Mouse (Mus musculus) lung, embryonic 14.5 days (tissue): Measurements from ENCODE around the gene Scand1. TPM values are rescaled to one million over a fixed set of nuclear protein-coding genes. Genes with fewer than 3 reads are reported as not detected.

Experiments
- ATAC-seq: fragments of 200-750 bp; cut with Nextera tagmentation; 2 replicates; pipeline ENCODE4 v1.8.0; 2017; ENCODE audit warnings: mild to moderate bottlenecking, moderate TSS enrichment, moderate library complexity; ENCODE audit not compliant: insufficient read depth
- DNase-seq: peaks from one replicate; pipeline ENCODE4 v3.0.0-alpha.2; 2015
- H3K27ac ChIP-seq: fragments of 300-500 bp; sonication (generic); 2 replicates; pipeline ENCODE4 v1.5.1; 2014; ENCODE audit warnings: low read depth, mild to moderate bottlenecking, moderate library complexity
- H3K27me3 ChIP-seq: fragments of 300-500 bp; sonication (generic); 2 replicates; pipeline ENCODE4 v1.6.1; 2014; ENCODE audit warnings: low read length, control low read depth; ENCODE audit not compliant: insufficient read depth
- H3K36me3 ChIP-seq: fragments of 300-500 bp; sonication (generic); 2 replicates; pipeline ENCODE4 v1.6.1; 2014; ENCODE audit warnings: control low read depth; ENCODE audit not compliant: insufficient read depth
- H3K4me1 ChIP-seq: fragments of 300-500 bp; sonication (generic); 2 replicates; pipeline ENCODE4 v1.6.1; 2014; ENCODE audit warnings: antibody characterized with exemption, control low read depth; ENCODE audit not compliant: insufficient read depth
- H3K4me2 ChIP-seq: fragments of 300-500 bp; sonication (generic); 2 replicates; pipeline ENCODE4 v1.6.1; 2014; ENCODE audit warnings: mild to moderate bottlenecking
- H3K4me3 ChIP-seq: fragments of 300-500 bp; sonication (generic); 2 replicates; pipeline ENCODE4 v1.5.1; 2014; ENCODE audit warnings: low read depth, low read length
- H3K9ac ChIP-seq: fragments of 300-500 bp; sonication (generic); 2 replicates; pipeline ENCODE4 v1.6.1; 2014
- H3K9me3 ChIP-seq: fragments of 300-500 bp; sonication (generic); 2 replicates; pipeline ENCODE4 v1.6.1; 2016; ENCODE audit warnings: low read depth, low read length, control low read depth
- CTCF ChIP-seq: IDR thresholded peaks from 2 replicates; pipeline ENCODE4 v1.5.1; 2016; ENCODE audit warnings: antibody characterized with exemption, low read depth
- WGBS: fragments of 180-500 bp; shearing (Covaris S2); extraction: QIAGEN DNeasy Blood & Tissue Kit; methylation state at CpG from one replicate; pipeline ENCODE4 v1.1.7; 2014; 5-methylcytosine and 5-hydroxymethylcytosine counted together
- polyA plus RNA-seq: library from polyadenylated mRNA; unstranded; fragments of >200 nt; fragmentation: Nextera tagmentation; extraction: Ambion mirVana; gene quantifications from 2 replicates; pipeline ENCODE4 v1.2.1, GENCODE M21; 2014

Scand1 gene
- polyA plus RNA-seq, 1 experiment from 2014 or later, result 61.0 TPM

GRCm38 (mm10) chr2:156344775-156345532 lies 32.5 kb upstream of the Scand1 start:
- Histone ChIP-seq H3K4me1 (no peaks in the 10 kb centered on the region), H3K4me3 (no peak overlapping the region), H3K36me3 (no peaks in the 10 kb centered on the region), H3K9me3 (no peaks in the 10 kb centered on the region), H3K9ac (no peak overlapping the region), H3K4me2 (no peak overlapping the region), H3K27ac (no peak overlapping the region), H3K27me3 (no peaks in the 10 kb centered on the region)
- 49% methylated on average over 12 of the region's 12 CpGs for WGBS
- TF ChIP-seq CTCF, result peak; percentile 39
- ATAC-seq, result no peak
- peak; percentile 55 for DNase-seq

- Histone ChIP-seq H3K4me2 (no peak overlapping the region), H3K36me3 (no peaks in the 10 kb centered on the region), H3K9me3 (no peaks in the 10 kb centered on the region), H3K4me3 (no peak overlapping the region), H3K4me1 (no peaks in the 10 kb centered on the region), H3K27ac (no peak overlapping the region), H3K27me3 (no peaks in the 10 kb centered on the region), H3K9ac (no peak overlapping the region)
- ATAC-seq (no peak), DNase-seq (no peak)
- no peak for TF ChIP-seq CTCF
- WGBS, result 77% methylated on average over 4 of the region's 4 CpGs
These were observed 27.6 kb upstream of the Scand1 start for GRCm38 (mm10) chr2:156340078-156340477.

- ATAC-seq (peak; percentile 73), DNase-seq (peak; percentile 63)
- no peaks in the 10 kb centered on the region for H3K36me3 ChIP-seq
- H3K4me3 ChIP-seq, result no peak overlapping the region
- H3K27me3 ChIP-seq, result no peaks in the 10 kb centered on the region
- H3K9ac ChIP-seq, result no peak overlapping the region
- peak overlapping the region; percentile 36; the same call in 1 of the 2 replicates for H3K27ac ChIP-seq
- TF ChIP-seq CTCF, result no peak
- H3K4me2 ChIP-seq, result no peak overlapping the region
- WGBS, result 47% methylated on average over 7 of the region's 7 CpGs
- no peaks in the 10 kb centered on the region for H3K4me1 ChIP-seq
- no peaks in the 10 kb centered on the region for H3K9me3 ChIP-seq
These were observed 19.0 kb upstream of the Scand1 start for GRCm38 (mm10) chr2:156331446-156331965.

GRCm38 (mm10) chr2:156330681-156331080 lies 18.2 kb upstream of the Scand1 start:
- Histone ChIP-seq H3K4me3 (no peak overlapping the region), H3K4me1 (no peaks in the 10 kb centered on the region), H3K9me3 (no peaks in the 10 kb centered on the region), H3K27ac (no peak overlapping the region), H3K9ac (no peak overlapping the region), H3K4me2 (no peak overlapping the region), H3K36me3 (no peaks in the 10 kb centered on the region), H3K27me3 (no peaks in the 10 kb centered on the region)
- WGBS, result 68% methylated on average over 1 of the region's 1 CpGs
- no peak for DNase-seq
- TF ChIP-seq CTCF, result no peak
- ATAC-seq, result no peak

DNA sequence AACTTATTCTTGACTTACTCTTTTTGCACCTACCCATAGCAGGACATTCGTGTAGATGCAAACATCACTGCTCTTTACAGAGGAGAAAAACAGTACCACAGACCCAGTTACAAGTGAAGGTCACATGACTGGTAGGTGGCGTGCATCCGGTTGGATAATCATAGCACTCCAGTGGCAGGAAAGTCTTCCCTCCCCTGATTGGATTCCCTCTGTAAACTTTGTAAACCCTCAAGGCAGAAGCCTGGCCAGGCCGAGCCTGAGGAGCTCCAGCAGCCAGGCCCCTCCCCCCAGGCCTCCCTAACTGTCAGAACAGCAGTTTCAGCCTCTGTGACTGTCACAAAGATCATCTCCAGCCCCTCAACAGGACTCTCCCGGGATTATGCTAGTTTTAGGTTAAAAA lies 12.2 kb upstream of the Scand1 start:
- H3K9me3 ChIP-seq, result no peaks in the 10 kb centered on the region
- H3K9ac ChIP-seq, result 0 out of 2 replicates have a peak overlapping the region, but pooled peaks have one; percentile 13
- 12% methylated on average over 5 of the region's 5 CpGs for WGBS
- peak; percentile 79 for DNase-seq
- no peak overlapping the region for H3K4me3 ChIP-seq
- TF ChIP-seq CTCF, result no peak
- H3K4me1 ChIP-seq, result peaks cover 6% of the 10 kb centered on the region; the same call in 1 of the 2 replicates
- peak overlapping the region; percentile 72 for H3K27ac ChIP-seq
- peak overlapping the region; percentile 39; the same call in 1 of the 2 replicates for H3K4me2 ChIP-seq
- peak; percentile 91 for ATAC-seq
- H3K36me3 ChIP-seq, result no peaks in the 10 kb centered on the region
- H3K27me3 ChIP-seq, result no peaks in the 10 kb centered on the region

- H3K36me3 ChIP-seq, result no peaks in the 10 kb centered on the region
- H3K4me1 ChIP-seq, result peaks cover 6% of the 10 kb centered on the region; the same call in 1 of the 2 replicates
- DNase-seq (peak; percentile 70), ATAC-seq (peak; percentile 78)
- 0 out of 2 replicates have a peak overlapping the region, but pooled peaks have one; percentile 30 for H3K9ac ChIP-seq
- no peaks in the 10 kb centered on the region for H3K27me3 ChIP-seq
- H3K9me3 ChIP-seq, result no peaks in the 10 kb centered on the region
- WGBS, result 24% methylated on average over 6 of the region's 6 CpGs
- peak overlapping the region; percentile 72 for H3K27ac ChIP-seq
- H3K4me2 ChIP-seq, result peak overlapping the region; percentile 39
- no peak for TF ChIP-seq CTCF
- H3K4me3 ChIP-seq, result no peak overlapping the region
These were observed 11.6 kb upstream of the Scand1 start for GRCm38 (mm10) chr2:156324116-156324588.

GRCm38 (mm10) chr2:156321538-156321937 lies 9.0 kb upstream of the Scand1 start:
- H3K36me3 ChIP-seq, result no peaks in the 10 kb centered on the region
- DNase-seq, result no peak
- no peak overlapping the region for H3K4me2 ChIP-seq
- peaks cover 6% of the 10 kb centered on the region; the same call in 1 of the 2 replicates for H3K4me1 ChIP-seq
- no peaks in the 10 kb centered on the region for H3K27me3 ChIP-seq
- no peak for ATAC-seq
- H3K9ac ChIP-seq, result no peak overlapping the region
- no peaks in the 10 kb centered on the region for H3K9me3 ChIP-seq
- no peak overlapping the region for H3K4me3 ChIP-seq
- 85% methylated on average over 6 of the region's 6 CpGs for WGBS
- TF ChIP-seq CTCF, result no peak
- H3K27ac ChIP-seq, result no peak overlapping the region
